Mouse (Mus musculus): ENCODE measurements around the gene Ppp1r15b. TPM values are rescaled to one million over a fixed set of nuclear protein-coding genes. Genes with fewer than 3 reads are reported as not detected.
A peak's percentile ranks its signal among the peaks of the same experiment; 100 is the strongest.

Ppp1r15b gene
- polyA plus RNA-seq, 2 experiments: 26.9 to 33.4 TPM

DNA sequence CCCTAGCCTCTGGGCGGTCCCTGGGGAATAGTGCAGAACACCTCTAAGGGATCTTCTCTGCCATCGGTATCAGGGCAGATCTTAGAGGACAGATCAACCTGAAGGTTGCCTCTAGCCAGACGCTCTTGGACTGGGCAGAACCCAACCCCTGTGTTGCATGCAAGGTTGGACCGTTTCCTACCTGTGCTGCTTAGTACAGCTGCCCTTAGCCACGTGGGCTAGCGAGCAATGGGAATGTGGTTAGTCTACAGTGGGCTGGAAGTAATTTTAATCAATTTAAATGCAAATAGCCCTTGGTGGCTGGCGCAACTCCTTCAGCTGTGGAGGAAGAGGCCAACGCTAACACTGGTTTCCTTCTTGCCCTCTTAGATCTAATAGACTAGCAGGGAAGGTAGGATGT is 39.3 kb downstream of the Ppp1r15b start:
- WGBS (ENCODE audit: insufficient replicate concordance): 55% methylated on average over 8 of the region's 8 CpGs
- peaks cover 16% of the 10 kb centered on the region for H3K27me3 ChIP-seq (ENCODE audit: control insufficient read depth, insufficient read depth, low read length)

DNA sequence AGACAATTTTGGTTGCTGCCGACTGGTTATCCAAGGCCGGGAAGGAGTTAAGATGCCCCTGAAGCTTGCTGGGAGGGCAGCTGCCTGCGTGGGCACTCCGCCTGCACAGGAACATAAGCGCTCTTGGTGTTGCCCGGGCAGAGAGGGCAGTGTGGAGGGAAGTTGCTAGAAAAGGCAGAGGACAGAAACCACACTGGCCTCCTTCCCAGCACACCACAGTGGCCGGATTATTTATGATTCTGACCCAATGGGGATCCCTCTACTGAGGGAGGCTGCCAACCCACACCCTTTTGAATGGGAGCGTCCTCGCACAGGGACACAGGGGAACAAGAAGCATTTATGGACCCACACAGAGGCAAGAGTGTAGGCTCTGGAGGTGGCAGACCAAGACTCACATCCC is 40.4 kb downstream of the Ppp1r15b start:
- Histone ChIP-seq H3K4me1 (replicated peaks; ENCODE audit: control insufficient read depth in 2 of 2, insufficient read depth in 2 of 2, low read length in 1 of 2) (no peaks in the 10 kb centered on the region), H3K4me2 (ENCODE audit: low read depth) (no peak overlapping the region), H3K9me3 (ENCODE audit: control insufficient read depth, low read length) (no peaks in the 10 kb centered on the region), H3K27me3 (ENCODE audit: control insufficient read depth, insufficient read depth, low read length) (peaks cover 10% of the 10 kb centered on the region), H3K27ac (no peak overlapping the region), H3K9ac (replicated peaks) (no peak overlapping the region), H3K4me3 (ENCODE audit: insufficient read depth in 1 of 2, low read depth in 2 of 2, low read length in 2 of 2) (no peak overlapping the region), H3K36me3 (replicated peaks; ENCODE audit: control insufficient read depth, insufficient read depth, low read depth) (no peaks in the 10 kb centered on the region)
- DNase-seq (ENCODE audit: low read depth in 3 of 3, low spot score in 3 of 3) (no peak), ATAC-seq (ENCODE audit: insufficient read depth) (no peak)
- WGBS (ENCODE audit: insufficient replicate concordance): 67% methylated on average over 9 of the region's 9 CpGs
- TF ChIP-seq EP300 (IDR thresholded peaks at IDR 0.05; ENCODE audit: low read depth) (no peak), CTCF (IDR thresholded peaks at IDR 0.05; ENCODE audit: low read depth) (no peak)

More for the DNA sequence above, 39.3 kb downstream of the Ppp1r15b start:
- H3K9ac ChIP-seq (replicated peaks): no peak overlapping the region
- H3K36me3 ChIP-seq (replicated peaks; ENCODE audit: control insufficient read depth, insufficient read depth, low read depth): no peaks in the 10 kb centered on the region
- DNase-seq (ENCODE audit: low read depth in 3 of 3, low spot score in 3 of 3): no peak
- no peak for ATAC-seq (ENCODE audit: insufficient read depth)
- H3K4me1 ChIP-seq (replicated peaks; ENCODE audit: control insufficient read depth in 2 of 2, insufficient read depth in 2 of 2, low read length in 1 of 2): no peaks in the 10 kb centered on the region
- TF ChIP-seq EP300 (IDR thresholded peaks at IDR 0.05; ENCODE audit: low read depth) (no peak), CTCF (IDR thresholded peaks at IDR 0.05; ENCODE audit: low read depth) (no peak)
- no peak overlapping the region for H3K27ac ChIP-seq
- H3K9me3 ChIP-seq (ENCODE audit: control insufficient read depth, low read length): no peaks in the 10 kb centered on the region
- H3K4me2 ChIP-seq (ENCODE audit: low read depth): no peak overlapping the region
- no peak overlapping the region for H3K4me3 ChIP-seq (ENCODE audit: insufficient read depth in 1 of 2, low read depth in 2 of 2, low read length in 2 of 2)

DNA sequence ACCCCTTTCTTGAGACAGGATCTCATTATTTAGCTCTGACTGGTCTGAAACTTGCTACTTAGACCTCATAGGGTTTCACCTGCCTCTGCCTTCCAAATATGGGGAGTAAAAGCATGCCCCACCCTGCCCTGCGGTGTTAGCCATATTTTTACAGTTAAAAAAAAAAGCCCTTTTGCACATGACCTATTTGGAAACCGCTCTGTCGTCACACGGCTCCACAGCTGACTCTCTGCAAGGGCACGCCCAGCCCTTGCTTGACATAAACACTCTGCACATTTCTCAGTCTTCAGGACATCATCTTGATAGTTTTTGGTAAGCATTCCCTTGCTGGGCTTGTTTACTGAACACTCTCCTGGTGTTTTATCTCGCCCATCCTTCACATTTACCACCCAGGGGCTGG is 44.2 kb downstream of the Ppp1r15b start:
- Histone ChIP-seq H3K4me3 (ENCODE audit: insufficient read depth in 1 of 2, low read depth in 2 of 2, low read length in 2 of 2) (no peak overlapping the region), H3K4me1 (replicated peaks; ENCODE audit: control insufficient read depth in 2 of 2, insufficient read depth in 2 of 2, low read length in 1 of 2) (no peaks in the 10 kb centered on the region), H3K4me2 (ENCODE audit: low read depth) (no peak overlapping the region), H3K9me3 (ENCODE audit: control insufficient read depth, low read length) (no peaks in the 10 kb centered on the region), H3K27me3 (ENCODE audit: control insufficient read depth, insufficient read depth, low read length) (no peaks in the 10 kb centered on the region; the same call in 1 of the 2 replicates), H3K36me3 (replicated peaks; ENCODE audit: control insufficient read depth, insufficient read depth, low read depth) (no peaks in the 10 kb centered on the region), H3K9ac (replicated peaks) (no peak overlapping the region), H3K27ac (no peak overlapping the region)
- 56% methylated on average over 6 of the region's 6 CpGs for WGBS (ENCODE audit: insufficient replicate concordance)
- no peak for TF ChIP-seq CTCF (IDR thresholded peaks at IDR 0.05; ENCODE audit: low read depth)
- TF ChIP-seq EP300 (IDR thresholded peaks at IDR 0.05; ENCODE audit: low read depth): no peak
- DNase-seq (ENCODE audit: low read depth in 3 of 3, low spot score in 3 of 3): no peak
- ATAC-seq (ENCODE audit: insufficient read depth): no peak

DNA sequence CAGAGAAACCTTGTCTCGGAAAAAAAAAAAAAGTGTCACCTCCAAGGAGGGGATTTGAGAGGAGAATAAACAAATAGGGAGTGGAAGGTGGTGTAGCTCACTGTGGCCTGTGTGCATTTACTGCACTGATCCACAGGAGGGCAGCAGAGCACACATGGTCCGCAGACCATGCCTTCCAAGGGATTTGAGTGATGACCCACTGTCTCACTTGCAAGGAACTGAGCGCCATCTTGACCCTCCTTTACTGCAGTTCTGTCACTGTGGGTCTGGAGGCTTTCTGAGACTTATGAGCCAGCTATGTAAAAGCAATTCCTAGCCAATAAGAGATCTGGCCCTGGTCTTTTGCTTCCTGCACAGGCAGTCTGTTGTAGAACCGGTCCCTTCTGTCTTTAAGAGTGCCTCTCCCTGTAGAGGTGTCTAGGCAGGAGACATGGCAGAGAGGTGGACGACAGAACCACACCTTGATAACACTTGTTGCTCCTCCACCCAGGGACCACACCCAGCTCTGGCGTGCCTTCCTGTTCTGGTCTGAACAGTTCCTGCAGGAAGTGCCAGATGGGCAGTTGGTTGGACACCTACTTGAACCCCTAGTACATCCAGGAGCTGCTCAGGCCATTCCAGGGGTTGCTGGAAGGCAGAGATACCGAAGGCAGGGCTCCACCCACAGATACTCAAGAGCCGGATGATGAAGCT is 46.7 kb downstream of the Ppp1r15b start:
- H3K27ac ChIP-seq: no peak overlapping the region
- H3K27me3 ChIP-seq (ENCODE audit: control insufficient read depth, insufficient read depth, low read length): peaks cover 17% of the 10 kb centered on the region
- H3K4me1 ChIP-seq (replicated peaks; ENCODE audit: control insufficient read depth in 2 of 2, insufficient read depth in 2 of 2, low read length in 1 of 2): no peaks in the 10 kb centered on the region
- no peaks in the 10 kb centered on the region for H3K36me3 ChIP-seq (replicated peaks; ENCODE audit: control insufficient read depth, insufficient read depth, low read depth)
- peak; percentile 96 for TF ChIP-seq CTCF (IDR thresholded peaks at IDR 0.05; ENCODE audit: low read depth)
- no peak for TF ChIP-seq EP300 (IDR thresholded peaks at IDR 0.05; ENCODE audit: low read depth)
- no peak overlapping the region for H3K4me3 ChIP-seq (ENCODE audit: insufficient read depth in 1 of 2, low read depth in 2 of 2, low read length in 2 of 2)
- no peaks in the 10 kb centered on the region for H3K9me3 ChIP-seq (ENCODE audit: control insufficient read depth, low read length)
- WGBS (ENCODE audit: insufficient replicate concordance): 25% methylated on average over 8 of the region's 8 CpGs
- no peak for ATAC-seq (ENCODE audit: insufficient read depth)
- no peak overlapping the region for H3K4me2 ChIP-seq (ENCODE audit: low read depth)
- H3K9ac ChIP-seq (replicated peaks): no peak overlapping the region
- DNase-seq (ENCODE audit: low read depth in 3 of 3, low spot score in 3 of 3): peak in 2 of 3 experiments; percentile 14 to 20

DNA sequence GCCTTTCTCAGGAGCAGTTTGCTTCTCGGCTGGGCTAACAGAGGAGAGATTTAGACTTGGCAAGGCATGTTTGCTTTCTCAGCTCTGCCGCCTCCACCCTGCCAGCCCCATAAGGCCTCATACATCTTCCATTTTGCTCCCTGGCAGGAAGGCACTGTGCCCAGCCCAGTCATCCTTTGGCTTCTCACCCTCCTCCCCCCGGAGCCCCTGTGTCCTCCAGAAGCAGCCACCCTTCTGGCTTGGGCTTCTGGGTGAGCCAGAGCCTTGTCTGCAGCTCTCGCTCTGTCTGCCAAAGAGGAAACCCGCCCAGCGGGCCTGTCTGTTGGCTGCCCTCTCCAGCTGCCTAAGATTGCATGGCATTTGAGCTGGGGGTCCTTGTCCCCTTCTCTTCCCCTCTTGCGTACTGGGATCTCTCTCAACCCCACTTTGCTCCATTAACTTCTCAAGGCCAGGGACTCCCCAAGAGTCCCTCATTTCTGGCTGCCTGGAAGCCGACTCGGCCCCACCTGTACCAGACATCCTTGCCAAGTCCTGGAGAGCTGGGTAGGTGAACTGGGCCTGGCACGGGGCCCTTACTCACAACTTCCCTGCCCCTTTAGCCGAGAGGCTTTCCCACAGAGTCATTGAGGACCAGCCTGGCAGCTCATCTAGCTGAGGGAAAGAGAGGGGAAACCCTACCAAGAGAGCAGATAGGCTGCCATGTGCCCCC is 47.9 kb downstream of the Ppp1r15b start:
- no peaks in the 10 kb centered on the region for H3K36me3 ChIP-seq (replicated peaks; ENCODE audit: control insufficient read depth, insufficient read depth, low read depth)
- no peaks in the 10 kb centered on the region for H3K9me3 ChIP-seq (ENCODE audit: control insufficient read depth, low read length)
- H3K27me3 ChIP-seq (ENCODE audit: control insufficient read depth, insufficient read depth, low read length): peaks cover 27% of the 10 kb centered on the region
- no peaks in the 10 kb centered on the region for H3K4me1 ChIP-seq (replicated peaks; ENCODE audit: control insufficient read depth in 2 of 2, insufficient read depth in 2 of 2, low read length in 1 of 2)
- no peak overlapping the region for H3K4me3 ChIP-seq (ENCODE audit: insufficient read depth in 1 of 2, low read depth in 2 of 2, low read length in 2 of 2)
- no peak overlapping the region for H3K27ac ChIP-seq
- WGBS (ENCODE audit: insufficient replicate concordance): 54% methylated on average over 11 of the region's 11 CpGs
- no peak for TF ChIP-seq CTCF (IDR thresholded peaks at IDR 0.05; ENCODE audit: low read depth)
- no peak overlapping the region for H3K9ac ChIP-seq (replicated peaks)
- no peak overlapping the region for H3K4me2 ChIP-seq (ENCODE audit: low read depth)
- ATAC-seq (ENCODE audit: insufficient read depth) (no peak), DNase-seq (ENCODE audit: low read depth in 3 of 3, low spot score in 3 of 3) (no peak)

Measured in liver, embryonic 14.5 days (tissue).